Comparison of ENCODE assay signal across 17 mouse cellular contexts in the genomic region with DNA sequence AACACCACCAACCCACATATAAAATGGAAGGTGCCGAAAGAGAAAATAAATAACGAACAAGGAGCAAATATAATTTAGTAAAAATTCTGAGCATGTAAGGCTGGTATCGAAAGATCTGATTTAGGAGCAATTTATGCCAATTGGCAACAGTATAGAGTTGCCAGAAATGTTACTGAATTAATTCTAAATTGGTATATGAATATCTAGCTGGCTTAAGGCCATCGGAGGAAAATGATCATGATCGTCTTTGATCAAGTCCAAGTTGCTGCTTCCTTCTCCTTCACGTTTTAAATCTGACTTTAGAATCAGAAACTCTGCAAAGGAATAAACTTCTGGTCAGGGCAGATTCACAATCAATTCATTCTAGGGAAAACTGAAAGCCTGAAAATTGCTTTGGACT.
"Had no signal": no experiment of that assay in that cellular context is flagged by ENCODE, and none has a peak within 500 bp of the region (broad histone marks: within the 10 kb centered on the region; RNA-seq: fewer than 3 reads in every experiment).

No protein-coding gene starts in this region.

- ATAC-seq: lung, postnatal 0 days; midbrain, embryonic 13.5 days; midbrain, embryonic 15.5 days had no signal

- H3K4me3 ChIP-seq: lung, embryonic 15.5 days; megakaryocyte, embryonic 14.5 days; midbrain, embryonic 13.5 days; midbrain, embryonic 15.5 days; neural tube, embryonic 12.5 days; stomach, embryonic 15.5 days had no signal

- DNase-seq: lung, adult 2 months; lung, postnatal 14 days; lung, postnatal 36 days; right cerebral cortex, postnatal 14 days; thymus, adult 2 months; thymus, postnatal 25 days; thymus, postnatal 4 days had no signal

- H3K27ac ChIP-seq: lung, embryonic 15.5 days; macrophage; midbrain, embryonic 13.5 days; midbrain, embryonic 15.5 days; neural tube, embryonic 12.5 days; stomach, embryonic 15.5 days; stomach, postnatal 0 days had no signal

- H3K9me3 ChIP-seq: lung, embryonic 15.5 days; megakaryocyte, embryonic 14.5 days; midbrain, embryonic 13.5 days; midbrain, embryonic 15.5 days; neural tube, embryonic 12.5 days; stomach, embryonic 15.5 days had no signal

- H3K4me2 ChIP-seq: lung, embryonic 15.5 days; midbrain, embryonic 11.5 days; midbrain, embryonic 13.5 days; midbrain, embryonic 15.5 days; neural tube, embryonic 12.5 days; stomach, embryonic 15.5 days had no signal

- H3K36me3 ChIP-seq: lung, embryonic 15.5 days; neural tube, embryonic 12.5 days; stomach, embryonic 15.5 days had no signal

- H3K27me3 ChIP-seq: lung, embryonic 15.5 days; megakaryocyte, embryonic 14.5 days; midbrain, embryonic 13.5 days; midbrain, embryonic 15.5 days; neural tube, embryonic 12.5 days; stomach, embryonic 15.5 days had no signal

- H3K9ac ChIP-seq: lung, embryonic 15.5 days; midbrain, embryonic 13.5 days; midbrain, embryonic 15.5 days; neural tube, embryonic 12.5 days; stomach, embryonic 15.5 days had no signal

- H3K4me1 ChIP-seq: lung, embryonic 15.5 days; megakaryocyte, embryonic 14.5 days; midbrain, embryonic 13.5 days; midbrain, embryonic 15.5 days; neural tube, embryonic 12.5 days; stomach, embryonic 15.5 days had no signal
